Mouse (Mus musculus) c-Kit-positive CD71-negative TER-119-negative erythroid progenitor cells, embryonic 14.5 days (primary cell): ENCODE results near the gene Ociad2.

ENCODE experiments used
- DNase-seq: peaks from one replicate; pipeline ENCODE4 v3.0.0-alpha.2; 2013; ENCODE audit warnings: low read depth

Ociad2 gene

DNA sequence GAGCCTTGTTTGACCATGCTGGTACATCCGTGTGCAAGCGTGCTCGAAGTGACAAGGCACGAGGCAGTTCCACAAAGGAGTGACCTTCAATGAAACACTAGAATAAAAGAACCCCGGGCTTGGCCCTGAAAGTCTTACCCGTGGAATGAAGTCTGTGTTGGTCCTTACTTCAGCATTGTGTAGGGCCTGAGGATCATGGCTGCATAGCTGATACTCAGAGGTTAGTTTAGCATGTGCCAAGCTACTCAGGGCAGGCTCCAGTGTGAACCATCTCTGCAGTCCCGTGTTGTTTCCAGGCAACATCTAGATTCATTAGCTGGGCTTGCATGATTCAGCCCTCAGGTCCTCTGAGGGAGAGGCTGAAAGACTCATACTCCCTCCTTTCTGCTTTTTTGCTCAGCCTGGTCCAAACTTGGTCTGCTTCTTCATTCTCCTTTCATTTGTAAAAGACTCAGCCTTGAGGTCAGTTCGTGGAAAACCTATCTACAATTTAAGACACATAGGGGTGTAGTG is at the start of gene Ociad2:
Gene Ociad2 (minus strand): TSS at position 306 of the 513 bp plus-strand sequence.
- DNase-seq = no peak

DNA sequence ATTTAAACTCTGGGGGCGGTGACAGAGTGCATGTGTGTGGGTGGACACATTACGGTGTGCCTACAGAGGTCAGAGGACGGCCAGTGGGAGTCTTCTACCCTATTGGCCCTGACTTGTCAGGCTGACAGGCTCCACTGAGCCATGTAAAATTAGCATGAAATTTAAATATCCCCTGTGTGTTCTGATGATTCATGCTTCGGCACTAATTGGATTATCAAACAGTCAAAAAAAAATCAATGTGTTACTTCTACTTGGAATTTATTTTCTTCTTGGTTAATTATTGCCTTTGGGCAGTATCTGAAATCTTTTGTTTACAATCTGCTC is 42.8 kb upstream of the Ociad2 start:
- no peak for DNase-seq

DNA sequence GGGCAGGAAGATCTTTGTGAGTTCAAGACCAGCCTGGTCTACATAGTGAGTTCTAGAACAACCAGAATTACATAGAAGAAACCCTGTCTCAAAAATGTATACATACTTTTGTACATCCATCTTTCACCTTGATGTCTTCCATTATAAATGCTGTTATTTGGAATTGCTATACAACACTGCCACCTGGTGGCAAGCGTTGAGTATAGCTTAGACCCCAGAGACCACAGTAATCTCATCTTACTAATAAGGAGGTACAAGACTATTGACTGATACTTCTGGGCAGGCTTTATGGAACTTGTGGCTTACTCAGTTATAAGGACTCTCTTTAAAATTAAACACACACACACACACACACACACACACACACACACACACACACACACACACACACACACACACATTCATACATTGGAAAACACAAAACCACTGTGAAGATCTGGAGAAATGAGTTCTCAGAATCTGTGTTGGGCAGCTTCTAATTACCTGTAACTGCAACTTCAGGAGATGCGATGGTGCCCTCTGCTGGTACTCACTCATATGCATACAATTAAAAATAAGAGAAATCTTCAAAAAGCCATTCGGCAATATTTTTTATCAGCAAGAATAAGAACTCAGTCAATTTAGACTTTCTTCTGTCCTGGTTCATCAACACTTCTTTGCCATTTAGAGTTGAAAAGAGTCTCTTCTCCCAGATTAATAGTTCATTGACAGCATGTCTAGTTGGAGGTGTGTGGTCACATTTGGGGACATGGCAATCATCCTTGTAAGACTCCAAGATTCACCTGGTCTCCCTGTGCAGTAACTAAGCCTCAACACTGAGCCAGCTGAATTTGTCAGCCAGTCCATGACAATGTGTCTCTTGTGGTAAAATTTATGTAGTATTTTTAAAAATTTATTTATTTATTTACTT is 42.2 kb upstream of the Ociad2 start:
- DNase-seq = peak; percentile 71

DNA sequence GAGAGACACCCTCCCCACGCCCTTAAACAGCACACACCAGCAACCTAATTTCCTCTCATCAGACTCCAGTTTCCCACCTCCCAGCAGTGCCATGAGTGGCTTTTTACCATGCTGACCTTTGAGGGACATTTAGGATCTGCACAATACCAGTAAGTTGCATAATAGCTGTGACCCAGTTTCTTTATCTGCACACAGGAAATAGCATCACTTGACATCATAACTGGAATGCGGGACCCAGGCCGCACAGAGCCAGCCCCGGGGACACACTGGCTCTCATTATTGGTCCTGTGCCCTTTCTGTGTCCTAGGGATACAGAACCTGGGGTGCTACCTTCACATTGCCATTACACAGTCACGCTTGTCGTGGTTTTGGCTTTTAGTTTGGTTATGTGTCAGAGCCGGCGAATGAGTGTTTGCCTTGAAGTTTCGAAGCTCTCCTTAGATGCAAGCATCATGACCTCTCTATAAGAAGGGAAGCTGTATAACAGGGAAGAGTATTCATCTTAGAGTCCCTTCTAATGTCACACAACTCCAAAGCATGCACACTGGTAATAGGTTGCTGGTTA is 41.2 kb upstream of the Ociad2 start:
- DNase-seq = no peak

DNA sequence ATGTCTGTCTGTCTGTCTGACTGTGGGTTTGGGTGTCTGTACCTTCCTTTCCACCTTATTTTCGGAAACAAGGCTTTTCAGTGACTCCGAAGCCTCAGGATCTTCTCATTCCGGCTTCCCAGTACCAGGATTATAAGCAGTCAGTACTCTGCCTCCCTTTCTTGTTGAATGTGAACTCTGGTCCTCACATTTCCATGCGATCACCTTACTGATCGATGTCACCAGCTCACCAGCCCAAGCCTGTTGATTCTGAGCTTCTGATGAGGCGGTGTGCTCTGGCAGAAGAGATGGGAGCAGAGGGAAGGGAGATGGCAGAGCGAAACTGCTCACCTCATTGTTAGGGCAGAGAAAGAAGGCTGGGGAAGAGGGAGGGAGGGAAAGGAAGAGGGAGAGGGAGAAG is 40.7 kb upstream of the Ociad2 start:
- no peak for DNase-seq

DNA sequence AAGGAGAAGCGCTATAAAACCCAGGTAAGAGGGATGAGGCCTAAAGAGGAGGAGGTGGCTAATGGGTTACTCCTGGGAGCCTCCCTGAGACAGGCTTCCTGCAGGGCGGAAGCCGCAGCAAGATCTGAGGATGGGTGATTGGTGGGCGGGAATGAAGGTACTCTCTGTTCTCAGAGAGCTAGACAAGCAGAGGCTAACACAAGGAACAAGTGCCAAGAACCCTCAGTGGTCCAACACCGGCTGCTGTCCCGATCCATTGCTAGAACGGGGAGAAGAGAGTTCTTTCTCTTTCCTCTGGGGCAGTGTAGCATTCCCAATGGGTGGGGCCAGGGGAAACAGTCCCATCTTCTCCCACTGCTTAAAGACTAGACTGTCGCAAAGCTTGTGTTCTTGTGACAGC is 40.0 kb upstream of the Ociad2 start:
- no peak for DNase-seq

DNA sequence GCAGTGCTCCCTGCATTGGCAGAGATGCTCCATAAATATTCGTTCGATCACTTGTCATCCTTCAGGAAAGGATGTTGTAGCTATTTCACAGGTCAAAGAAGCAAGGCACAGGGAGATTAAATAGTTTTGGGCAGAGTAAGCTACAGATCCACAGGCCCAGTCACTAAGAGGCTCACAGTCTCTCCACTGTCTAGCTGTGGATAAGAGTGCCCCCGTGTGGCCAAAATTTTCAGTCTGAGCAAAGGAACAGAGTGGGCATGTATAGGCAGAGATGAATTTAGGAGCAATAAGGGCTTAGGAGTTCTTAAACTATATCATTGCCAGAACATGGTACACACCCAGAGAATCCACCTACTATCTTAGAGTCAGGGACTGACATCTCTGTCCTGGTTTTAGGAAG is 39.1 kb upstream of the Ociad2 start:
- peak; percentile 74 for DNase-seq

DNA sequence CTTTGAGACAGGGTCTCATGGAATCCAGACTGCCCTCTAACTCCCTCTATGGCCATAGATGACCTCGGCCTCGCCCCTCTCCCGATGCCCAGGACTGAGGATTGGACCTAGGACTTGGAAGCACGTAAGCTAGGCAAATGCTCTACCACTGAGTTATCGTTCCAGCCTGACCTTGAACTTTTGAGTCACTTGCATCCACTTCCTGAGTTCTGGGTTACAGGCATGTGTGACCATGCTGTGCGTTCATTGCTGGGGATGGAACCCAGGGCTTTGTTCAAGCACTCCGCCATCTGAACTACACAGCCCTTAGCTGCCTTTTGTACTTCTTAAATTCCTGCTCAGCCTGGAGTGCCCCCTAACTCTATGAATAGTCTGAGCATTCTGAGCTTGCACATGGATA is 35.7 kb upstream of the Ociad2 start:
- DNase-seq = no peak

DNA sequence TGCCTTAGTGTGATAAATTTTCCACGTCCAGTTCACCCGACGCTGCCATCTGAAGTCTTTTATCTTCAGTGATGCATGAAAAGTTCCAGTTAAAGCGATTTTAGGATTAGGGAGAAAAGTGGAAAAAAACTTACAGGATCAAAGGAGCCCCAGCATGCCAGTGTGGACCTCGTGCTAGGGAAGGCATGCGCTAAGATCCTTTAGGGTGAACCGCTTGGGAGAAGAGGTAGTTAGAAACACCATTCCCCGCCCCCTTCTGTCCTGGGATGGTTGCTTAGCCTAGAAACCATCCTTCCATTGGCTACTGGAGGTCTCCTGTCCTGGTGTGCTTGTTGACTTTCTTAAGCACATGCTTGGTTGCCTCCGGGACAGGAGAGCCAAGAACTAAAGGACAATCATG is 35.2 kb upstream of the Ociad2 start:
- DNase-seq = no peak

DNA sequence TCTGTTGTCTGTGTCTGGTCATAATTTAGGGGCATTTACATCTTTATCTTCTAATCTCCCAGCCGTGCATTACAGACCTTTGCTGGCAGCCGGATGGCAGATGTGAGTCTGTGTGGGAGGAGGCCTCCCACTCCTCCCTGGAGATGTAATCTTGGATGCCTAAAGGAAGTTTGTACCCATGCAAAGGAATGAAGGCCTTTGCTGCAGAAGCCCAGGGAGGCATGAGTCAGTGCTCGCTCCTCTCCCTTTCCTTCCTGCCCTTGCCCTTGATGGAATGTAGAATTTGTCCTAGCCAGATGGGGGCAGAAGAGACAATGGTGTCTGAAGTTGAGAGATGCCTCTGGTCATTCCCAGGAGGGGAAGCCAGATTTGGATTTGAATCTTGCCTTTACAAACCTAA is 32.4 kb upstream of the Ociad2 start:
- no peak for DNase-seq

DNA sequence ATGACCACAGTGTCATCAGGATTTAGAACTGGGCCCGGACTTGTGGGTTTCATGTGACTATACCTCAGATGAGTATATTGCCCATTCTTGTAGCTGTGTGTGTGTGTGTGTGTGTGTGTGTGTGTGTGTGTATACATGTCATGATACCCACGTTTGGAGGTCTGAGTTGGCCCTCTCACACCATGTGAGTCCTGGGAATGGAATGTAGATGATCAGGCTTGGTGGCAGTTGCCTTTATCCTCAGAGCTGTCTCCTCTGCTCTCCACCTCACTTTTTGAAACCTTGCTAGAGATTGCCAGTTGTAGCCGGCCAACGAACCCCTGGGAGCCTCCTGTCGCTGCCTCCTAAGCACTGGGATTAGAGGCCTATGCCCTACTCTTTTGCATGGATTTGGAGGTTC is 31.8 kb upstream of the Ociad2 start:
- no peak for DNase-seq

DNA sequence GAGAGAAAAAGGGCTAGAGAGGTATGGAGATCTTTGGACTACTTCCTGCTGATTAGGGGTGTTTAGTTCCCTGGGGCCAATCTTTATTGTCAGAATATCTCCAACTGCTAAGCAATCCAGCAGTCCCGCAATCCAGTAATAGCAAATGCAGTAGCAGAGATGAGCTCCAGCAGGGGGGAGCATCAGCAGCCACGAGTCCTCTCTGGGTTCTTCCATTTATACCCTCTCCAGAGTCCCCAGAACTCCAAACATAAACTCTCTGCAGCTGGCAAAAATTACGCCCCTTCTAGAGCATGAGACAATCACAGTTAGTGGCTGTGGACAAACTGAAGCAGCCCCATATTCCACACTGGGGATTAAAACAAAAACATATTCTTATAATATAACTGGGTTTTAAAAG is 28.9 kb upstream of the Ociad2 start:
- no peak for DNase-seq

DNA sequence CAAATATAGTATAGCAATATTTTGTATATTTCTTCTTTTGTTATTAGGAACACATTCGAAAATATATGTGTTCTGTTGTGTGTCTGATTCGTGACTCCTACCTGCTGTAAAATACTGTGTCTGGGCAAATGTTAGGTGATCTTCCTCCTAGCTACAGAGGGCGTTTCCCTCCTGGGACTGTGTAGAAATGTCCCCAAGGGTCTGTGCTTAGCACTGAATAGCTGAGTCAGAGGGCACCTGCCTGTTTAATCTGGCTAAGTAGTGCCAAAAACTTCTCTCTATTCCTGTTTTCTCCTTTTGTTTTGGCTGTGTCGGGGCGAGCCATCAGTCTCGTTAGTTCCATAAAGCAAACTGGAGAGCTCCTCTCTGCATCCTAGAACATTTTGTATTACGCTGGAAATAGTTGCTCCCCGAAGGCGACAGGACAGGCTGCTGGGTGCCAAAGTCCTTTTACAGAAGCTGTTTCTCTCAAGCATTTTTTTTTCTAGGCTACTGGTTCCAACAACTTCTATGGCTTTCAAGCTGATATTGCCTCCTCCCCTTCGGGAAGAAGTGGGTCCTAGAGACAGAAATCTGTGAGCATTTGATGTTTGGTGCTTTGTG is 28.1 kb upstream of the Ociad2 start:
- no peak for DNase-seq

DNA sequence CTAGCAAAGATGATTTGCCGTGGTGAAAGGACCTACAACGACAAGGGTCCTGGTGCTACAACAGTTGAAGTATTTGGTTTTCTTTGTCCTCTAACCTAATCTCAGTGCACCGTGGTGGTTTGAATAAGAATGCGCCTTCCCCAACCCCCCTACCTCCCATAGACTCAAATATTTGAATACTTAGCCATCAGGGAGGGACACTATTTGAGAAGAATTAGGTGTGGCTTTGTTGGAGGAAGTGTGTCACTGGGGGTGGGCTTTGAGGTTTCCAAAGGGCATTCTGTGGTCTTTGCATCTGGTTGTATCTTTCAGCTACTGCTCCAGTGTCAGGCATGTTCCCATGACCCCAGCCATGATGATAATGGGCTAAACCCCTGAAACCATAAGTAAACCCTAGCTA is 27.1 kb upstream of the Ociad2 start:
- DNase-seq = no peak

DNA sequence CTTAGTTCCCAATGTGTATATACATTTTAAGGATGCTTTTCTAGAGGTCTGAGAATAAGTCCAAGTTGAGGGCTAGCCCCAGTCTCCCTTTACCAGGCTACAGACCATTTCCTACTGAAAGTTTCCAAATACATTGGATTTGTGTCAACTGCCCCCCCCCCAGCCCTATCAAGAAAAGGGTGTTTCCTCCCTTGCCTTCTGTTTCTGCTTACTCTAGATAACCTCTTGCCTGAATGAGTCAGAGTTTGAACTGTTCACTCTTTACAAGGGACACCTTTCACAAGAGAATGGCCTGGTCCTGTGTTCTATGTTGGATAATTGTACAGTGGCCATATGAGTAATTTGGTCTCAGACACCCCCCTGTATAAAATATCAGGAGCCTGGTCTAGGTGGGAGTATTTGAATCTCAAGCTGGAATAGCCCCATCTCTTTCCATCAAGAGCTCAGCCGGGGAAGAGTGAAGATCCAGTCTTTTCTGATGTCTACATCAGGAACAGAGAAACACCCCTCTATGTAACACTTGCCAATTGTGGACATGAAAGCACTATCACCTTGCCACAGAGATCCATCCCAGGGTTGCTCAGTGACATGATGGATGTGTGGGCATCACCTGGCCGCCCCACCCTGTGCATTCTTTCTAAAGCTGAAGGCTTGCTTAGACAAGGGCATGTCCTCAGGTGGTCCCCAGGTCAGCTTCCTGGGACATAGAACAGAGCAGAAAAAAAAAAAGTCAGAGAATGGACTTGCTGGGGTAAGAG is 23.5 kb upstream of the Ociad2 start:
- no peak for DNase-seq

DNA sequence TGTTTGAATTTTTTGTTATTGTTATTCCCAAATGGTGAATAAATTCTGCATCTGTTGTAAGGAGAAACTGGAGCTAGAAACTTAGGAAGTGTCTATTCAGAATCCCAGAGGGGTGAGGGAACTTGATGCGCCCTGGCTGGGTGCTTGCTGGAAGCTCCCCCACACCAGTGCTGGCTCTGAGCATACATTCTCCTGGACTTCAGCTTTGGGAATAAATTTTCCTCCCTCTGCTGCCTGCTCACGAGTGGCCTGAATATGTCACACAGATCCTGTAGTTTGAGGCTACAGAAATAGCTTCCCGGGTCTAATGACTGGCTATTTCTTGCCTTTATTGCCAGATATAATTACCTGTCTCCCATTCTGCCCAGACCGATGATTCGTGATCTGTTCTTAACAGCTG is 22.0 kb upstream of the Ociad2 start:
- DNase-seq = no peak

DNA sequence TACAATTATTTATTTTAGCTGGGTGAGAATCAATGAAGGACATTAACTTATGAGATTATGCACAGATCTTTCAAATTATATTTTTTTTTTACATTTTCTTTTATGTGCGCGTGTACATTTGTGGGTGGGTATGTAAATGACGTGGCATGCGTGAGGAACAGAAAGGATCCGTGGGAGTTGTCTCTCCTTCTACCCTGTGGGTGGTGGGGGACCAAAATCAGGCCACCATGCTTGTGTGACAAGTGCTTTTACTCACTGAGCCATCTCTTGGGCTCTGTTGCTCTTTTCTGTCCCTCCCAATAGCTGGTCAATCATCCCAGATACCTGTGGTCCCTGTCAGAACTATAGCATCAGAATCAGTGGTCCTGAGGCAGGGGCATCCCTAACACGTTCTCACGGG is 21.5 kb upstream of the Ociad2 start:
- DNase-seq = no peak

DNA sequence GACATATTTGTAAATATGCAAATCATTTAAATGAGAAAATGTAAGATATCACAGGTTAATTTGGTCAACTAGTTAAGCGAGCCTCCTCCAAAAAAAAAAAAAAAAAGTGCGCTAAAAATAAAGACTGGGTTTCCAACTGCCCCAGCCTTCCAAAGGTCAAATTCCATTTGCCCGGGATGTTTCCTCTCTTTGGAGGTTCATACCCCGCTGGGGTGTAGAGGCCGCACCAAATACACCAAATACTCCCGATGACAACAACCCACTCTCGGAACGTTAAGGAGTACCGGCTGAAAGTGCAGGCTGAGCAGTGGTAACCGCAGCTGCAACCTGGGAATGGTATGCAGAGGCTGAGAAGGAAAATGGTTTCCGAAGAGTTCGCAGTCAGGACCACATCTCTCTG is 19.4 kb upstream of the Ociad2 start:
- DNase-seq = no peak

DNA sequence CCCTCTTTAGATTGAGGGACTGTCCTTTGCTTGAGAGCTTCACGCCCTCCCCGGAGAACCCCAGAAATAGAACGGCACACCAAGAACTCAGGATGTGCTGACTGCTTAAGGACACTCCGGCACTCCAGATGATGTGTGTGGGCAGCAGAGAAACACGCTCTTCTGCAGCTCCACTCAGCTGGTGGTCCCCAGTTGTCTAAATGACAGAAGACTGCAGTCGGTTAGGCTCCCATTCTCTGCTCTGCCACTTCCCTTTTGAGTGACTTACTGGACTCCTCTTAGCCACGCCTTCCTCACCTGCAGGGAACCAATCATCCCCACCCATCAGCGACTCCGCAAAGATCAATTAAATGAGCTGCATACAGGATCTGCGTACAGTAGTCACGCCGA is 18.9 kb upstream of the Ociad2 start:
- DNase-seq = no peak

DNA sequence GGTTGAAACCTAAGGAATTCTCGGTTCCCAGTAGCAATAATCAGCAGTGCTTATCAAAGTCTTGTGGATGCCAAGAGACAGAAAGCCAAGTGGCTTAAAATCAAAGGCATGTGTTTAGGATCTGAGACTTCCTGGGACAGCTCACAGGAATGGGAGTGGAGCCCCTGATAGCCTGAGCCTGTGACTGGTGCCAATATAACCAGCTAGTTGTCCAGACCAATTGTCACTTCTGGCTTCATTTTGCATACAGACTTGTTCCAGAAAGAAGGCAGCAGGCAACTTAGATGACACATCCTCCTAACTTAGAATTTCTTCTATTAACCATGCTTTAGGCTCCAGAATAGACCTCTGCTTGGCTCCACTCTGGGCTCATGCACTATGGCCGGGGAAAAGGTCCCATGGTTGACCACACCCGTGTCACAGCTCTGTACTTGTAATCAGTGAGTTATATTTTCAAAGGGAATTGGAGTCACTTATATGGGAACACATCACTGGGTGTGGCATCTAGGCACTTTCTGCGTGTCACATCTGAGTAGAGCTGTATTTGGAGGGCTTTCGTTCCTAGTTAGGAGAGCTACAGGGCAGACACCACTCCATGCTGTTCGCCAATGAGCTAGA is 18.4 kb upstream of the Ociad2 start:
- DNase-seq = no peak

DNA sequence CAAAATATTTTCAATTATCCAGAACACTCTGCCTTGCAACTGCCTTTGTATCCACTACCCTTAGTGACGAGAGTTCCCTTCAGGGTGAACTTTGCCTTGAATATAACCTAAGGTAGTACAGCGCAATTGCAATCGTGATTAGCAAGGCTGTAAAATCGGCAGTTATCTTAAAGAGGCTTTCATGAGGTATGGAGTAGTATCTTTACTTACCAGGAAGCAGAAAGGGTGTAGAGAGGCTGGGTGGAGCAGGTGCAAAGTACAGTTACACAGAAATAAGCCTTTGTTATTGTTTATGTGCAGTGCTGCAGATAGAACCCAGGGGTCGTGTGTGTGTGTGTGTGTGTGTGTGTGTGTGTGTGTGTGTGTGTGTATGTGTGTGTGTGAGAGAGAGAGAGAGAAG is 14.6 kb upstream of the Ociad2 start:
- no peak for DNase-seq

DNA sequence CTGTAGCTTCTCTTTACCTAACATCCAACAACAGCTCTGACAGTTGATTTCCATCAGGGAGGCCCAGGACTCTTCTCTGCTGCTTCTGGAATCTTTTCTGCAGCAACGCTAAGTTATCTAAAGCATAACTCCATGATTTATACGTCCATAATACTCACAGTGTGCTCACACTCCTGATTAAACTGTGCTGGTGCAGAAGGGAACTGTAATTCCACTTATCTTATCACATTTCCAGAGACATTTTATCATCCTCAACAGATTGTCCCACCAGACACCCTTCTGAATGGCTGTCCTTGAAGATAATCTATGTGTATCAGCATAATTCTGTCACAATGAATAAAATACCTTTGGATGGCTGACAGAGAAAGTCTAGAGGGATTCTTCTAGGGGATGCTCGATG is 13.2 kb upstream of the Ociad2 start:
- DNase-seq = no peak
